Mouse (Mus musculus) liver, embryonic 15.5 days (tissue): ENCODE measurements around the gene Gm20388. TPM values are rescaled to one million over a fixed set of nuclear protein-coding genes. Genes with fewer than 3 reads are reported as not detected.

Source experiments
- ATAC-seq: fragments of 200-750 bp; cut with Nextera tagmentation; 2 replicates; pipeline ENCODE4 v1.8.0; 2017; ENCODE audit warnings: moderate number of reproducible peaks, mild to moderate bottlenecking, moderate library complexity; ENCODE audit not compliant: insufficient read depth
- H3K27ac ChIP-seq: fragments of 300-500 bp; sonication (generic); replicated peaks from 2 replicates; pipeline ENCODE4 v1.5.1; 2015; ENCODE audit warnings: mild to moderate bottlenecking, inconsistent platforms
- H3K27me3 ChIP-seq: fragments of 300-500 bp; sonication (generic); 2 replicates; pipeline ENCODE4 v1.6.1; 2015; ENCODE audit warnings: mild to moderate bottlenecking, inconsistent platforms
- H3K36me3 ChIP-seq: fragments of 300-500 bp; sonication (generic); replicated peaks from 2 replicates; pipeline ENCODE4 v1.6.1; 2015; ENCODE audit warnings: moderate library complexity, mild to moderate bottlenecking, inconsistent platforms
- H3K4me1 ChIP-seq: fragments of 300-500 bp; sonication (generic); replicated peaks from 2 replicates; pipeline ENCODE4 v1.6.1; 2015; ENCODE audit warnings: inconsistent platforms
- H3K4me2 ChIP-seq: fragments of 300-500 bp; sonication (generic); 2 replicates; pipeline ENCODE4 v1.6.1; 2015; ENCODE audit warnings: moderate library complexity, mild to moderate bottlenecking, inconsistent platforms
- H3K4me3 ChIP-seq: fragments of 300-500 bp; sonication (generic); replicated peaks from 2 replicates; pipeline ENCODE4 v1.5.1; 2015; ENCODE audit warnings: mild to moderate bottlenecking, inconsistent platforms
- H3K9ac ChIP-seq: fragments of 300-500 bp; sonication (generic); 2 replicates; pipeline ENCODE4 v1.6.1; 2015; ENCODE audit warnings: moderate library complexity, mild to moderate bottlenecking, inconsistent platforms
- H3K9me3 ChIP-seq: fragments of 300-500 bp; sonication (generic); replicated peaks from 2 replicates; pipeline ENCODE4 v1.6.1; 2016; ENCODE audit warnings: inconsistent platforms
- WGBS: fragments of 180-500 bp; shearing (Covaris S2); methylation state at CpG from one replicate; pipeline ENCODE4 v1.1.7; 2015; ENCODE audit warnings: mixed read lengths; ENCODE audit not compliant: insufficient replicate concordance; 5-methylcytosine and 5-hydroxymethylcytosine counted together
- polyA plus RNA-seq: library from polyadenylated mRNA; unstranded; fragments of >200 nt; fragmentation: Nextera tagmentation; extraction: Ambion mirVana; gene quantifications from 2 replicates; pipeline ENCODE4 v1.2.1, GENCODE M21; 2015

The Gm20388 gene
- polyA plus RNA-seq, 1 experiment from 2014 or later: not detected

DNA sequence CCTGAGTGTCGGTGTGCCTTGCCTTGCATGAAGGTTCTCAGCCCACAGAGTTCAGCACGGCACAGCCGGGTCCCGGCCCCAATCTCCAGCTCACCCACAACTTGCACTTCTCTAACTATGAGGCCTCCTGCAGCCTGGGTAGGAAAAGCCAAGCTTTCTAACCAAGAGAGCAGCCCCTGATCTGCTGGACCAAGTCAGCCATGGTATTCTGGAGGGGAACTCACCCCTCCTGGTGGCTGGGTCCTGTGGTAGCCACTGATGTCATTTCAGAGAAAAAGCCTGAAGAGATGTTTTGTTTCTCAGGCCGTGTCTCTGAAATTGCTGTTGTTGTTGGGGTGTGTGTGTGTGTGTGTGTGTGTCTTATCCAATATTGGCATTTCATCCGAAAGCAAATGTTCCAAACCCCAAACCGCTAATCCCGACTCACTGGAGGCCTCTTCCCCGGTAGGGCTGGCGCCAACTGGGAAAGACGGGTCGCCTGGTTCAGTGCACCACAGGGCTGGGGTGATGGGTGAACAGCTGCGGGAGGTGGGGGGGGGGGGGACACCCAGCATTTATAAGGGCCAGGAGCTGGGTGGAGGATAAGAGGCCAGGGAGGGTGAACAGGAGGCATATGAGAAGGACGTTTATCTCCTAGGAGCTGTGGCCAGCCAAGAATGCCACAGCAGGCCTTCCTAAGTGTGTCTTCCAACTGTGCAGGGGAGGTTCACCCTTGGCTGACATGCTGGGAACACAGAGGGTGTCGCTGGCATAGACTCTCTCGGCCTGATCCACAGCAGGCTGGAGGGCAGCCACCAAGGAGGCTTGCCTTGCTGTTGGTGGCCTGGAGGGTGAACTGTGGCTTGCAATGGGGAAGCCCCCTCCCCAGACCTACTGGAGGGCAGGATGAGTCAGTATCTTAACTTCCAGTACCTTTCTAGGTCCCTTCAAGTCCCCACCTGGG lies 1286.4 kb downstream of the Gm20388 start:
- no peak overlapping the region for H3K27ac ChIP-seq
- no peaks in the 10 kb centered on the region for H3K9me3 ChIP-seq
- H3K4me2 ChIP-seq: no peak overlapping the region
- H3K4me1 ChIP-seq: no peaks in the 10 kb centered on the region
- H3K4me3 ChIP-seq: no peak overlapping the region
- ATAC-seq: no peak
- H3K36me3 ChIP-seq: no peaks in the 10 kb centered on the region
- H3K9ac ChIP-seq: no peak overlapping the region
- H3K27me3 ChIP-seq: peaks cover 38% of the 10 kb centered on the region
- WGBS: 72% methylated on average over 16 of the region's 16 CpGs

DNA sequence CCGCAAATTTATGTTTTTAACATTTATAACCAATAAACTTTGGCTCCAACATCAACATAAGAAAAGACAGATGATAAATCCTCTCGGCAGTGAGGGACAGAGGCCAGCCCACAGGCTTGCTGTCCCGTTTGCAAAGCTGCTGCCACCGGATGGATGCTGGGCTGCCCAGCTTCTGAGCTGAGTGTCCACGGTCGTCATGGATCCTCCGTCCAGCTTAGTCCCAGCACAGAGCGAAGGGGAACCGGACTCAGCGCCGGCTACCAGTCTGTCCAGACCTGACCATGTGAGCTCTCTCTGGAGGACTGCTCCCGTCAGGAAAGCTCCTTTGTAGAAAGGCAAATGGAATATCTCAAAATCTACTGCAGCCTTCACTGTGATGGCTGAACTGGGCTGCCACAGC lies 1289.4 kb downstream of the Gm20388 start:
- Histone ChIP-seq H3K4me3 (no peak overlapping the region), H3K9me3 (no peaks in the 10 kb centered on the region), H3K4me2 (no peak overlapping the region), H3K27me3 (peaks cover 17% of the 10 kb centered on the region), H3K36me3 (no peaks in the 10 kb centered on the region), H3K4me1 (no peaks in the 10 kb centered on the region), H3K9ac (no peak overlapping the region), H3K27ac (no peak overlapping the region)
- no peak for ATAC-seq
- WGBS: 44% methylated on average over 12 of the region's 12 CpGs

DNA sequence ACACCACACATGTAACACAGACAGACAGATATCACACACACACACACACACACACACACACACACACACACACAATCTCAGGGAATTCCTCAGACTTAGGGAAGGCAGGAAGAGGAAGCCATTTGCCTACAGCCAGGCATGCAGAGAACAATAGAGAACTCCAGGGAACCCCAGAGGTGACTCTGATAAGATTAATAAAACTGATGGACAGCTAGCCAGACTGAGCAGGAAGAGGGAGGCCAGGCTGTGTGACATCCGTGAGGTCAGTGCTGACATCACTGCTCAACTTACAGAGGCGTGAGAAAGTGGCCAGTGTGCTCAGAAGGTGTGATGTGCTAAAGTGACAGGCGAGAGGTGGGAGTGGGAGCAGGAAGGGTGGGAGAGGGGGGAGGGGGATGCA lies 1290.3 kb downstream of the Gm20388 start:
- no peaks in the 10 kb centered on the region for H3K9me3 ChIP-seq
- no peak overlapping the region for H3K4me3 ChIP-seq
- peak; percentile 15; the same call in 1 of the 2 replicates for ATAC-seq
- no peak overlapping the region for H3K27ac ChIP-seq
- WGBS: 23% methylated on average over 3 of the region's 3 CpGs
- no peak overlapping the region for H3K9ac ChIP-seq
- H3K4me1 ChIP-seq: no peaks in the 10 kb centered on the region
- peaks cover 13% of the 10 kb centered on the region; the same call in 1 of the 2 replicates for H3K27me3 ChIP-seq
- H3K36me3 ChIP-seq: no peaks in the 10 kb centered on the region
- no peak overlapping the region for H3K4me2 ChIP-seq

DNA sequence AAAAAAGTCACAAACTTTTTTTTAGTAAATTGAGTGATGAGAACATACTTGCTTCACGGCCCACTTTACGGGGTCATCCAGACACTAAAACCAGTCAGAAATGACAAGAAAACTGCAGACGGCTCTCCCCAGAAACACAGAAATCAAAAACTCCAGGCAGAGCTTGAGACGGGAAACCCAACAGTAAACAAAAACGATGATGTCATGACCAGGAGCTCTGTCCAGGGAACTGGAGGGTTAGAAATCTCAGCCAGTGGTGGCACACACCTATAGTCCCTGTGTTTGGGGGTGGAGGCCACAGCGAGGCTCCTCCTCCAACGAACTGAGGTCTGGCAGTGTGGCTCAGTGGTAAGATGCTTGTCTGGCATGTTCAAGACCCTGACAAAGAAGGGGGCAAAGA lies 1291.0 kb downstream of the Gm20388 start:
- H3K4me3 ChIP-seq: no peak overlapping the region
- 48% methylated on average over 7 of the region's 7 CpGs for WGBS
- H3K9ac ChIP-seq: no peak overlapping the region
- no peaks in the 10 kb centered on the region for H3K9me3 ChIP-seq
- H3K4me2 ChIP-seq: no peak overlapping the region
- no peaks in the 10 kb centered on the region for H3K4me1 ChIP-seq
- peaks cover 13% of the 10 kb centered on the region; the same call in 1 of the 2 replicates for H3K27me3 ChIP-seq
- ATAC-seq: no peak
- no peak overlapping the region for H3K27ac ChIP-seq
- no peaks in the 10 kb centered on the region for H3K36me3 ChIP-seq

DNA sequence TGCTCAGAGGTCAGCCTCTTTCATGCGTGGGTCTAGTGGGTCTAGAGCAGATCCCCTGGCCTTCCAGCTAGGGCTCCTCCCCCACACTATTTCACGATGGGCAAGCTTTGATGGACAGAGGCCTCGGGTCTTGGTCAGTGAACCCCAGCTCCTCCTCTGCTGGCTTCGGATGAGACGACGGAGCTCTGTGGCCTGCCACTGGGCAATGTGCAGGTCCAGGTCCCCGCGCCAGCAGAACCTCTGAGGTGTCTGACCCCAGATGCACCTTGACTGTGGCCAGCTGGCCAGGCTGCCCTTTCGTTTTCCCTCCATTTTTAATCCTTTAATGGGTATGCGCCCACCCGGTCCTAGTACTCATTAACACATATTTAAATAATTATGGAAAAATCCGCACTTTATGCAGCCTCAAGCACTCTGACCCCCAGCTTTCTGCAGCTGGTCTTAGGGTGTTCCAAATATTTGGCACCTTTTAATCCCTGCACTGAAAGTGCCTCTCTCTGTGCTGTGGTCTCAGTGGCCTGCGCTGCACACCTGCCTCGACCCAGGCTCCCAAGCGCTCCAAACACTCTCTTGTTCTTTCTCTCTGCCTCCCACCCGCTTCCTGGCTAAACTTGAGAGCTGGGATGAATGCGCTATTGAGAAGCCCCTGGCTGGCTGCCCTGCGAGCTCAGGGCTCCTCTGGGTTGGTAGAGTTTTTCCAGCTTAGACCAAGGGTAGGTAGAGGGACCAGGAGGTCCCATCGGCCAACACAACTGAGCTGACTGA lies 1293.2 kb downstream of the Gm20388 start:
- no peak overlapping the region for H3K4me3 ChIP-seq
- H3K27me3 ChIP-seq: peaks cover 8% of the 10 kb centered on the region; the same call in 1 of the 2 replicates
- WGBS: 72% methylated on average over 19 of the region's 19 CpGs
- no peaks in the 10 kb centered on the region for H3K36me3 ChIP-seq
- no peak overlapping the region for H3K27ac ChIP-seq
- ATAC-seq: no peak
- no peaks in the 10 kb centered on the region for H3K4me1 ChIP-seq
- H3K9ac ChIP-seq: no peak overlapping the region
- H3K9me3 ChIP-seq: no peaks in the 10 kb centered on the region
- no peak overlapping the region for H3K4me2 ChIP-seq

DNA sequence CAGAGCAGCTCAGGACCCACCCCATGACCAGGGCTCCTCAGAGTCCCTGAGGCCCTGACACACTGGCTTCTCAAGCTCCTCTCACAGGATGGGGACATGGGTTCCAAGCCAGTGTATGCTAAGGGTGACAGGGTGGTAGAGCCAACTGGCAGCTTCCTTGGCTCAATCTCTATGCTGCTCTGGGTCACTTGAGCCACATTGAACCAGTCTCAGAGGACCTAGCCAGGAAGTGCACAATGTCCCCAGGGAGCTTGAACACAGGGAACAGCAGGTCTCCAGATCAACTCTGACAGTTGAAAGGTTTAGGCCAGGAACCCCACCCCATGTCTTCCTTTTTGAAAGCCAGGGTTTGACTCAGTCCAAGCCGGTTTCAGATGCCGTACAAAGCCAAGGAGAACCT lies 1296.5 kb downstream of the Gm20388 start:
- no peak for ATAC-seq
- H3K27ac ChIP-seq: no peak overlapping the region
- no peak overlapping the region for H3K4me2 ChIP-seq
- H3K4me1 ChIP-seq: no peaks in the 10 kb centered on the region
- H3K9ac ChIP-seq: no peak overlapping the region
- no peaks in the 10 kb centered on the region for H3K36me3 ChIP-seq
- H3K27me3 ChIP-seq: no peaks in the 10 kb centered on the region
- H3K4me3 ChIP-seq: no peak overlapping the region
- H3K9me3 ChIP-seq: no peaks in the 10 kb centered on the region
- WGBS: 71% methylated on average over 2 of the region's 2 CpGs

DNA sequence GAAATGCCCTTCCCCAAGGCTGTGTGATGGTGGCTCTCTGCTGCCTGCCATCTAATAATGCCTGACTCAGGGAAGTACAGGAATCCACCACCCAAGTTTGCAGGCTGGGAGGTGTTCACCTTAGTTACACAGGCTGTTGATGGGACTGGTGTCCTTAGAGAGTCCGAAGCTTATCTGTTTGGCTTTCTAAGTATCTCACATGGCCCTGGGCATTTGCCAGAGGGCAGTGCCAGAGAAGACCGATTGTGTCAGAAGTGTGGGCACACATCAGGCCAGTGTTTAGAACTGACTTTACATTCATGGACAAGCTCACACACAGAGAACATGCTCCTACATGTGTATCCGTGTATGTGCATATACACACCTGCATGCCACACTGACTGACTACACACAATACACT lies 1300.0 kb downstream of the Gm20388 start:
- H3K27ac ChIP-seq: no peak overlapping the region
- H3K4me3 ChIP-seq: no peak overlapping the region
- WGBS: 58% methylated on average over 3 of the region's 3 CpGs
- no peaks in the 10 kb centered on the region for H3K27me3 ChIP-seq
- no peaks in the 10 kb centered on the region for H3K4me1 ChIP-seq
- H3K9ac ChIP-seq: no peak overlapping the region
- H3K36me3 ChIP-seq: no peaks in the 10 kb centered on the region
- no peak overlapping the region for H3K4me2 ChIP-seq
- no peaks in the 10 kb centered on the region for H3K9me3 ChIP-seq
- ATAC-seq: no peak

DNA sequence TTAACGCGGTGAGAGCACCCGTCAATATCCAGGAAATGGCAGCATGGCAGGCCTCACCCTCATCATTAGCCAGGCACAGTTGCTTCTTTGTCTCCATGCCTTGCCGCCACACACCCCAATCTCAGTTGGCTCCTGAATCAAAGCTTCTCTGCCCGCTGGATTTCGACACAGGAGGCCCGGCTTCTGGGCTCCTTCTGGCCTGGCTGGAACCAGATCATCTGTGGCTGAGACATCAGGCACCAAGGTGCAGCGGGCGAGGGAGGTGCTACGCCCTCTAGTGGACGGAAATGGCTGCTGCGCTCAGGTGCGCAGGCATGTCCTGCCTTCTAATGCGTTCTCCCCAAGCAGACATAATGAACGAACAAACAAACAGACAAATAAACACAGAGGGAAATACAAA lies 1302.6 kb downstream of the Gm20388 start:
- Histone ChIP-seq H3K36me3 (no peaks in the 10 kb centered on the region), H3K27me3 (no peaks in the 10 kb centered on the region), H3K9ac (no peak overlapping the region), H3K9me3 (no peaks in the 10 kb centered on the region), H3K4me1 (no peaks in the 10 kb centered on the region), H3K27ac (no peak overlapping the region), H3K4me2 (no peak overlapping the region), H3K4me3 (no peak overlapping the region)
- ATAC-seq: no peak
- 43% methylated on average over 15 of the region's 15 CpGs for WGBS

DNA sequence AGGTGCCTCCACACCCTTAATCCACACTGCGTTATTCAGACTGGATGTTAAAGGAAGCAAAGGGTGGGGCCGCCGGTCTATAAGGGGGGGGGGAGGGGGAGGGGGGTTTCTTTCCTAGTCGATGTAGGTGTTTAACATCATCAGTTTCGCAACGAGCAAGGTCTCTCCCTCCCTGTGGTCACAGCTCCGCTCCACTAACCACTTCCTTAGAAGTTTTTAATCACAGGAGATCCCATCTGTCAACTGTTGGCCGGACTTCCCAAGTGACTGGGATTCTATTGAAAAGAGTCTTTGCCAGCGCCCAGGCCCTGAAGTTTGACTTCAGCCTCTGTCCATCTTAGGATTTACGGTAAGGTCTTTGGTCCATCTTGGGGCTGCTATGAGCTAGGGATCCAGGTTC lies 1303.0 kb downstream of the Gm20388 start:
- no peak overlapping the region for H3K27ac ChIP-seq
- H3K36me3 ChIP-seq: no peaks in the 10 kb centered on the region
- no peak overlapping the region for H3K9ac ChIP-seq
- H3K27me3 ChIP-seq: no peaks in the 10 kb centered on the region
- no peak overlapping the region for H3K4me2 ChIP-seq
- WGBS: 19% methylated on average over 10 of the region's 10 CpGs
- no peak for ATAC-seq
- no peaks in the 10 kb centered on the region for H3K4me1 ChIP-seq
- H3K9me3 ChIP-seq: no peaks in the 10 kb centered on the region
- H3K4me3 ChIP-seq: no peak overlapping the region

DNA sequence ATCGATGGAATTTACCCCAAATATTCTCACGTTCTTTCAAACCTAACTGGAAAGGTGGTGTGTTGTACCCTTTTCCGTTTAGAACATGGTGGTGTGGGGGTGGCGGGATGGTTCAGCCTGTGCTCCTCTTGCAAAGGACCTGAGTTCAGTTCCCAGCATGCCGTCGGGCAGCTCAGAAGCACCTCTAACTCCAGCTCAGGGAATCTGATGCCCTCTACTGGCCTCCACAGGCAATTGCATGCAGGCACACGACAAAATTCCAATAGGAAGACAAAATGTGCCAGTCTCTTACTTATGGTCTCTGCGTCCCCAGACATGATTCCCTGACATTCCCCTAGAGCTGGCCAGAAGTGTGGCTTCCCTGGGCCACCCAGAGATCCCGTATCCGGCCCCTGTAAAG lies 1304.3 kb downstream of the Gm20388 start:
- H3K4me1 ChIP-seq: no peaks in the 10 kb centered on the region
- no peak for ATAC-seq
- WGBS: 63% methylated on average over 10 of the region's 10 CpGs
- peaks cover 7% of the 10 kb centered on the region; the same call in 1 of the 2 replicates for H3K27me3 ChIP-seq
- H3K9ac ChIP-seq: no peak overlapping the region
- H3K4me2 ChIP-seq: no peak overlapping the region
- H3K36me3 ChIP-seq: no peaks in the 10 kb centered on the region
- no peak overlapping the region for H3K27ac ChIP-seq
- H3K9me3 ChIP-seq: no peaks in the 10 kb centered on the region
- no peak overlapping the region for H3K4me3 ChIP-seq

DNA sequence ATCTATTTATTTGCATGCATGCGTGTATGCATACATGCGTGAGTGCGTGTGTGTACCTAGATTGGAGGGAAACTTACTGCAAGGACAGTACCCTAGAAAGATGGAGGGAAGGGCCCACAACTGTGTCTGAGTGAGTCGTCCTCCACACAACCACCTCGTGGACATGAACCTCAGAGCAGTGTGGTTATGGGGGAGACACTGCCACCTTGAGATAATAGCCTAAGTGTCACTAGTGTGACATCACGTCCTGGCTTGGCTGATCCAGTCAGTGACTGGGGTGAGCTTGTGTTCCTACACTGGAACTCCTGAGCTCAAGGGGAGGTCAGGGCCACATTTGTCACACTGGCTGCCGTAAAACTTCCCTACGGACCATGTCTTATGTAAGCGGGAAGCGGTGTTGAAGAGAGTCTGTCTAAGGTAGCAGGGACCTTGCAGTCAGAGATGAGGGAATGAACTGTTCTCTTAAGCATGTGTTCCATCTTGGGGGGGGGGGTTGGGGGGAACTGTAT lies 1305.9 kb downstream of the Gm20388 start:
- no peak overlapping the region for H3K4me2 ChIP-seq
- 59% methylated on average over 10 of the region's 10 CpGs for WGBS
- H3K9ac ChIP-seq: no peak overlapping the region
- no peaks in the 10 kb centered on the region for H3K36me3 ChIP-seq
- H3K9me3 ChIP-seq: no peaks in the 10 kb centered on the region
- H3K27ac ChIP-seq: no peak overlapping the region
- peaks cover 17% of the 10 kb centered on the region; the same call in 1 of the 2 replicates for H3K27me3 ChIP-seq
- ATAC-seq: no peak
- H3K4me1 ChIP-seq: no peaks in the 10 kb centered on the region
- H3K4me3 ChIP-seq: no peak overlapping the region
